Mouse (Mus musculus) naive thymus-derived CD4-positive, alpha-beta T cell, adult 5 months (primary cell): ENCODE data around the gene Syne2. TPM values are rescaled to one million over a fixed set of nuclear protein-coding genes. Genes with fewer than 3 reads are reported as not detected.

Experiments used
- polyA plus RNA-seq: library from polyadenylated mRNA; unstranded; fragments of 100-300 nt; shearing (Covaris generic); gene quantifications from one replicate; pipeline ENCODE4 v1.2.1, GENCODE M21; 2017

The Syne2 gene
- 15.1 TPM for polyA plus RNA-seq

GRCm38 (mm10) chr12:75817959-75818452 lies at the start of gene Syne2:
Gene Syne2, plus strand, starts transcription at chr12:75818134.

Other genes starting within 250 kb of the Syne2 start
- 65.9 TPM for gene Ppp2r5e, start 221.9 kb upstream of the Syne2 start, polyA plus RNA-seq
- 8.6 TPM for gene Wdr89, start 148.6 kb upstream of the Syne2 start, polyA plus RNA-seq
- gene Sgpp1, start 82.4 kb upstream of the Syne2 start, polyA plus RNA-seq, result 121 TPM